Mouse (Mus musculus): ENCODE data around the gene Tgm2. TPM values are rescaled to one million over a fixed set of nuclear protein-coding genes. Genes with fewer than 3 reads are reported as not detected.

The Tgm2 gene
- polyA plus RNA-seq, 1 experiment from 2014 or later = 49.5 TPM

- WGBS = 77% methylated on average over 12 of the region's 12 CpGs
- H3K4me2 ChIP-seq = no peak overlapping the region
- H3K4me1 ChIP-seq (replicated peaks; ENCODE audit: control insufficient read depth, insufficient read depth, low read length) = peaks cover 15% of the 10 kb centered on the region
- no peaks in the 10 kb centered on the region for H3K27me3 ChIP-seq (replicated peaks; ENCODE audit: control insufficient read depth, insufficient read depth, low read length)
- no peak overlapping the region for H3K27ac ChIP-seq (ENCODE audit: low read depth, low read length)
- peaks cover 30% of the 10 kb centered on the region for H3K36me3 ChIP-seq (ENCODE audit: control insufficient read depth, insufficient read depth, low read length)
- no peak for ATAC-seq (replicated peaks; ENCODE audit: low FRiP score)
- DNase-seq (ENCODE audit: low spot score) = no peak
- H3K9me3 ChIP-seq (ENCODE audit: control insufficient read depth, low read length) = no peaks in the 10 kb centered on the region
- H3K4me3 ChIP-seq (ENCODE audit: low read depth, low read length) = no peak overlapping the region
- H3K9ac ChIP-seq (ENCODE audit: low read depth, low read length) = no peak overlapping the region
Observed at GRCm38 (mm10) chr2:158121645-158122326, 24.4 kb downstream of the Tgm2 start.

- ATAC-seq (replicated peaks; ENCODE audit: low FRiP score) (no peak), DNase-seq (ENCODE audit: low spot score) (no peak)
- no peak overlapping the region for H3K9ac ChIP-seq (ENCODE audit: low read depth, low read length)
- no peak overlapping the region for H3K27ac ChIP-seq (ENCODE audit: low read depth, low read length)
- no peaks in the 10 kb centered on the region for H3K27me3 ChIP-seq (replicated peaks; ENCODE audit: control insufficient read depth, insufficient read depth, low read length)
- 94% methylated on average over 3 of the region's 3 CpGs for WGBS
- H3K4me2 ChIP-seq = no peak overlapping the region
- no peak overlapping the region for H3K4me3 ChIP-seq (ENCODE audit: low read depth, low read length)
- H3K4me1 ChIP-seq (replicated peaks; ENCODE audit: control insufficient read depth, insufficient read depth, low read length) = peaks cover 24% of the 10 kb centered on the region
- H3K36me3 ChIP-seq (ENCODE audit: control insufficient read depth, insufficient read depth, low read length) = peaks cover 27% of the 10 kb centered on the region
- no peaks in the 10 kb centered on the region for H3K9me3 ChIP-seq (ENCODE audit: control insufficient read depth, low read length)
Observed at GRCm38 (mm10) chr2:158120868-158121267, 25.4 kb downstream of the Tgm2 start.

DNA sequence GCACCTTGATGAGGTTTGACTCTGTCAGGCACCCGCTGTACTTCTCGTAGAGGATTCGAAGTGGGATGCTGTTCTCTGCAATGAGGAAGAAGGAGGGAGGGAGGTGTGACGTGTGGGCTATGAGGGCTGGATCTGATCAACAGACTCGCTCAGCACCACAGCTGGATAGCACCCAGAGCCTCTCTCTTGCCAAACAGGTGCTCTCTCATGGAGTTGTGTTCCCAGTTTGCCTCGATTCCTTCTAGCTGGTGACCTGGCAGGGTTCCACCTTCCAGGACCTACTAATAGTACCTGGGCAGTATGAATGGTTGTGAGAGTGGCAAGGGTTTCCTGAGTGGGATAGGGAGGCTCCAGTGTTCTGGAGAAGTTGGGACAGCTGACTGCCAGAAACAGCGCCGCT, 26.0 kb downstream of the Tgm2 start:
- no peak for ATAC-seq (replicated peaks; ENCODE audit: low FRiP score)
- Histone ChIP-seq H3K36me3 (ENCODE audit: control insufficient read depth, insufficient read depth, low read length) (peaks cover 21% of the 10 kb centered on the region), H3K9me3 (ENCODE audit: control insufficient read depth, low read length) (no peaks in the 10 kb centered on the region), H3K9ac (ENCODE audit: low read depth, low read length) (no peak overlapping the region), H3K4me3 (ENCODE audit: low read depth, low read length) (no peak overlapping the region), H3K4me2 (no peak overlapping the region), H3K27ac (ENCODE audit: low read depth, low read length) (no peak overlapping the region), H3K4me1 (replicated peaks; ENCODE audit: control insufficient read depth, insufficient read depth, low read length) (peaks cover 26% of the 10 kb centered on the region), H3K27me3 (replicated peaks; ENCODE audit: control insufficient read depth, insufficient read depth, low read length) (no peaks in the 10 kb centered on the region)
- no peak for DNase-seq (ENCODE audit: low spot score)
- 87% methylated on average over 8 of the region's 8 CpGs for WGBS

- Histone ChIP-seq H3K9me3 (ENCODE audit: control insufficient read depth, low read length) (no peaks in the 10 kb centered on the region), H3K27me3 (replicated peaks; ENCODE audit: control insufficient read depth, insufficient read depth, low read length) (no peaks in the 10 kb centered on the region), H3K4me1 (replicated peaks; ENCODE audit: control insufficient read depth, insufficient read depth, low read length) (peaks cover 34% of the 10 kb centered on the region), H3K9ac (ENCODE audit: low read depth, low read length) (peak overlapping the region; percentile 30; the same call in 1 of the 2 replicates), H3K4me2 (no peak overlapping the region), H3K4me3 (ENCODE audit: low read depth, low read length) (no peak overlapping the region), H3K27ac (ENCODE audit: low read depth, low read length) (peak overlapping the region; percentile 21; the same call in 1 of the 2 replicates), H3K36me3 (ENCODE audit: control insufficient read depth, insufficient read depth, low read length) (peaks cover 16% of the 10 kb centered on the region)
- peak; percentile 42 for ATAC-seq (replicated peaks; ENCODE audit: low FRiP score)
- 40% methylated on average over 4 of the region's 4 CpGs for whole genome bisulfite sequencing
- DNase-seq (ENCODE audit: low spot score) = no peak
Observed at GRCm38 (mm10) chr2:158119145-158119544, 27.1 kb downstream of the Tgm2 start.

DNA sequence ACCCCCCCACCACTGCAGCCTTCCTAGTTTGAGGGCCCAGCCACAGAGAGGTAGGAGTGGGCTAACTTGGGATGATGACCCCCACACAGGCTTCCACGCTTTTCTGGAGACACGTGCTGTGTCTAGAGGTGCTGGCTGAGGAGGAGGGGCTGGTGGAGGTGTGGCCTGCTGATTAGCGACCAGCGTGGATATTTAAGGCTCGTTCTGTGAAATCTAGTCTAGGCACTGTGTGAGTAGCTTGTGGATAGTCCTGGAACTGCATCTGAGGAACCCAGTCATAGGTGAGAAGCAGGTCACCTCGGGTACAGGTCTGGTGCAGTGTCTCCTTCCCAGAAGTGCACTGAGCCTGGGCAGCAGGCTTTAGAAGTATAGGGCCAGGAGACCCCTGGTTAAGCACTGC, 29.6 kb downstream of the Tgm2 start:
- Histone ChIP-seq H3K9me3 (ENCODE audit: control insufficient read depth, low read length) (no peaks in the 10 kb centered on the region), H3K27me3 (replicated peaks; ENCODE audit: control insufficient read depth, insufficient read depth, low read length) (no peaks in the 10 kb centered on the region), H3K4me2 (no peak overlapping the region), H3K4me1 (replicated peaks; ENCODE audit: control insufficient read depth, insufficient read depth, low read length) (peaks cover 51% of the 10 kb centered on the region), H3K4me3 (ENCODE audit: low read depth, low read length) (no peak overlapping the region), H3K27ac (ENCODE audit: low read depth, low read length) (peak overlapping the region; percentile 28; the same call in 1 of the 2 replicates), H3K36me3 (ENCODE audit: control insufficient read depth, insufficient read depth, low read length) (peaks cover 8% of the 10 kb centered on the region), H3K9ac (ENCODE audit: low read depth, low read length) (no peak overlapping the region)
- no peak for ATAC-seq (replicated peaks; ENCODE audit: low FRiP score)
- 24% methylated on average over 6 of the region's 6 CpGs for WGBS
- DNase-seq (ENCODE audit: low spot score) = no peak

GRCm38 (mm10) chr2:158115838-158116453, 30.3 kb downstream of the Tgm2 start:
- H3K4me1 ChIP-seq (replicated peaks; ENCODE audit: control insufficient read depth, insufficient read depth, low read length) = peaks cover 49% of the 10 kb centered on the region
- H3K9ac ChIP-seq (ENCODE audit: low read depth, low read length) = no peak overlapping the region
- H3K36me3 ChIP-seq (ENCODE audit: control insufficient read depth, insufficient read depth, low read length) = peaks cover 5% of the 10 kb centered on the region; the same call in 1 of the 2 replicates
- no peaks in the 10 kb centered on the region for H3K9me3 ChIP-seq (ENCODE audit: control insufficient read depth, low read length)
- H3K27me3 ChIP-seq (replicated peaks; ENCODE audit: control insufficient read depth, insufficient read depth, low read length) = no peaks in the 10 kb centered on the region
- peak overlapping the region; percentile 28; the same call in 1 of the 2 replicates for H3K27ac ChIP-seq (ENCODE audit: low read depth, low read length)
- 83% methylated on average over 3 of the region's 3 CpGs for WGBS
- DNase-seq (ENCODE audit: low spot score) = no peak
- H3K4me2 ChIP-seq = no peak overlapping the region
- H3K4me3 ChIP-seq (ENCODE audit: low read depth, low read length) = no peak overlapping the region
- ATAC-seq (replicated peaks; ENCODE audit: low FRiP score) = no peak

DNA sequence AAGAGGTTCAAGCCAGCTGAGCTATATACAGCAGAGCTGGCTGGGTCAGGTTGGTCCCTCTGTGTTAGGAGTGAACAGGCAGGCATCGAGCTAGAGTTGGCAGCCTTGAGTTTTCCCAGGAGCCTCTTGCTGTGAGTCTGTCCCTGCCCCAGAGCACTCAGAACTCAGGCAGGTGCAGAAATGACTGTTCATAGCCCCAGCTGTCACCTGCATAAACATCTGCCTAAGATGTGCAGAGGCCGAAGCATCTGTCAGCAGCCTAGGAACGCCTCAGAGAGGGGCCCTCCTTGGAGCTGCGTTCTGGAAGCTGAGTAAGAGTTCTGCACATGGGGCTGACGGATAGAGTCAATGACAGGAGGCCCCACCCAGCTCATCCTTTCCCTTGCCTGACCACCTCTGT, 31.3 kb downstream of the Tgm2 start:
- no peak overlapping the region for H3K4me3 ChIP-seq (ENCODE audit: low read depth, low read length)
- no peaks in the 10 kb centered on the region for H3K9me3 ChIP-seq (ENCODE audit: control insufficient read depth, low read length)
- no peak overlapping the region for H3K4me2 ChIP-seq
- DNase-seq (ENCODE audit: low spot score) (no peak), ATAC-seq (replicated peaks; ENCODE audit: low FRiP score) (no peak)
- 66% methylated on average over 5 of the region's 5 CpGs for WGBS
- no peaks in the 10 kb centered on the region for H3K27me3 ChIP-seq (replicated peaks; ENCODE audit: control insufficient read depth, insufficient read depth, low read length)
- H3K36me3 ChIP-seq (ENCODE audit: control insufficient read depth, insufficient read depth, low read length) = peaks cover 5% of the 10 kb centered on the region; the same call in 1 of the 2 replicates
- no peak overlapping the region for H3K9ac ChIP-seq (ENCODE audit: low read depth, low read length)
- peaks cover 51% of the 10 kb centered on the region for H3K4me1 ChIP-seq (replicated peaks; ENCODE audit: control insufficient read depth, insufficient read depth, low read length)
- peak overlapping the region; percentile 39; the same call in 1 of the 2 replicates for H3K27ac ChIP-seq (ENCODE audit: low read depth, low read length)

GRCm38 (mm10) chr2:158113591-158114257, 32.5 kb downstream of the Tgm2 start:
- peak; percentile 63 for DNase-seq (ENCODE audit: low spot score)
- Histone ChIP-seq H3K27ac (ENCODE audit: low read depth, low read length) (peak overlapping the region; percentile 90), H3K4me2 (peak overlapping the region; percentile 51), H3K36me3 (ENCODE audit: control insufficient read depth, insufficient read depth, low read length) (peaks cover 3% of the 10 kb centered on the region; the same call in 1 of the 2 replicates), H3K27me3 (replicated peaks; ENCODE audit: control insufficient read depth, insufficient read depth, low read length) (no peaks in the 10 kb centered on the region), H3K9me3 (ENCODE audit: control insufficient read depth, low read length) (no peaks in the 10 kb centered on the region), H3K4me1 (replicated peaks; ENCODE audit: control insufficient read depth, insufficient read depth, low read length) (peaks cover 52% of the 10 kb centered on the region), H3K4me3 (ENCODE audit: low read depth, low read length) (peak overlapping the region; percentile 8; the same call in 1 of the 2 replicates), H3K9ac (ENCODE audit: low read depth, low read length) (peak overlapping the region; percentile 48)
- 31% methylated on average over 9 of the region's 9 CpGs for WGBS
- ATAC-seq (replicated peaks; ENCODE audit: low FRiP score) = peak; percentile 89

Measured in liver, embryonic 11.5 days (tissue).